Mouse (Mus musculus) B cell, adult 2 months (primary cell): ENCODE measurements around the gene Ccdc124.

Experiments used
- DNase-seq, 2 experiments: peaks; one replicate each; pipeline ENCODE4 v3.0.0; 2022

The Ccdc124 gene

GRCm38 (mm10) chr8:70894771-70895545 is 21.2 kb upstream of the Ccdc124 start:
- DNase-seq = no peak

GRCm38 (mm10) chr8:70894385-70894720 is 20.6 kb upstream of the Ccdc124 start:
- no peak for DNase-seq

- peak; percentile 87 to 90 for DNase-seq
Observed at GRCm38 (mm10) chr8:70893656-70894384, 20.1 kb upstream of the Ccdc124 start.

GRCm38 (mm10) chr8:70892896-70893655 is 19.3 kb upstream of the Ccdc124 start:
- no peak for DNase-seq

- peak in 1 of 2 experiments; percentile 39 for DNase-seq
Observed at GRCm38 (mm10) chr8:70892022-70892895, 18.5 kb upstream of the Ccdc124 start, which contains the start of gene Slc5a5. Gene Slc5a5, minus strand, starts transcription at chr8:70892757.

GRCm38 (mm10) chr8:70891356-70891755 is 17.6 kb upstream of the Ccdc124 start:
- DNase-seq = peak; percentile 54 to 55

- no peak for DNase-seq
Observed at GRCm38 (mm10) chr8:70890656-70891055, 16.9 kb upstream of the Ccdc124 start.

GRCm38 (mm10) chr8:70887669-70888068 is 13.9 kb upstream of the Ccdc124 start:
- peak; percentile 64 to 65 for DNase-seq

GRCm38 (mm10) chr8:70885612-70886011 is 11.9 kb upstream of the Ccdc124 start:
- peak; percentile 73 to 76 for DNase-seq

GRCm38 (mm10) chr8:70884683-70885082 is 10.9 kb upstream of the Ccdc124 start:
- DNase-seq = no peak

- DNase-seq = no peak
Observed at GRCm38 (mm10) chr8:70884186-70884585, 10.5 kb upstream of the Ccdc124 start.

- no peak for DNase-seq
Observed at GRCm38 (mm10) chr8:70880546-70880945, 6.8 kb upstream of the Ccdc124 start.

- no peak for DNase-seq
Observed at GRCm38 (mm10) chr8:70880126-70880525, 6.4 kb upstream of the Ccdc124 start.

GRCm38 (mm10) chr8:70879500-70879899 is 5.8 kb upstream of the Ccdc124 start:
- DNase-seq = no peak

- no peak for DNase-seq
Observed at GRCm38 (mm10) chr8:70878178-70878577, 4.4 kb upstream of the Ccdc124 start.

- no peak for DNase-seq
Observed at GRCm38 (mm10) chr8:70876382-70876781, 2.6 kb upstream of the Ccdc124 start.

GRCm38 (mm10) chr8:70874441-70874840 is 706 bp upstream of the Ccdc124 start:
- DNase-seq = no peak

- DNase-seq = no peak
Observed at GRCm38 (mm10) chr8:70872643-70873363, 932 bp downstream of the Ccdc124 start.

GRCm38 (mm10) chr8:70871195-70871807 is 2.4 kb downstream of the Ccdc124 start:
- no peak for DNase-seq

GRCm38 (mm10) chr8:70869601-70870041 is 4.1 kb downstream of the Ccdc124 start:
- peak; percentile 81 for DNase-seq

- no peak for DNase-seq
Observed at GRCm38 (mm10) chr8:70869199-70869571, 4.5 kb downstream of the Ccdc124 start.
